Mouse (Mus musculus): ENCODE data around the gene Tmem63a.

- TF ChIP-seq POLR2A (IDR thresholded peaks at IDR 0.05; ENCODE audit: extremely low read depth, insufficient read depth, low read length) (no peak), CTCF (IDR thresholded peaks at IDR 0.05; ENCODE audit: low read depth, low read length) (no peak)
Observed at GRCm38 (mm10) chr1:180916425-180916824, 25.7 kb upstream of the Tmem63a start.
